Mouse (Mus musculus): ENCODE measurements at regions not wholly inside any gene's neighbourhood (a gene's known extent, or its start where the extent isn't known, plus 50 kb on each side); places are given as distances from the start of the nearest gene placed in this dataset.

GRCm38 (mm10) chr8:90654786-90655185 is 162.4 kb downstream of the Gm19935 start:
- TF ChIP-seq CTCF (IDR thresholded peaks at IDR 0.05; ENCODE audit: low read depth, low read length) (no peak), POLR2A (IDR thresholded peaks at IDR 0.05; ENCODE audit: extremely low read depth, insufficient read depth, low read length) (no peak)
